Mouse (Mus musculus): ENCODE results near the gene Tmem131.

DNA sequence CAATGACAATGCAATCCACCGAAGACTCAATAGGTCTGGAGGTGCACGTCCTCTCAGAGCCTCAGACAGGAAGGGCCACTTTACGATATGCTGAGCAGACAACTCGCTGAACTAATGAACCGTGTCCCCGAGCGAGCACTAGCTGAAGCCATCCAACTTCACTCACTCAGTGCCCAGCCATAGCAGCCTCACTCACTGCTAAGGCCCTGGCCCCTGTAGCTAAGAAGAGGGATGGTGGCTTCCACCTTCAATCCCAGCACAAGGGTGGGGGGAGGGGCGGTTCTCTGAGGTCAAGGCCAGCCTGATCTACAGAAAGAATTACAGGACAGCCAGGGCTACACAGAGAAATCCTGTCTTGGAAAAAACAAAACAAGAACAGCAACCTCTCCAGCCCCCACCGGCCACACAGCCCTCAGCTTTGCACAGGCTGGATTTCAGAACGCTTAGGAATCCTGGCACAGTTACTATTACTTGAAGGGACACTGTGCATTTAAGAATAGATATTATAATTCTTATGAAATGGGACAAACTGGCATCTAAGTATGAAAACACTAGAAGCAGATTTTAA lies 89.2 kb downstream of the Tmem131 start:
- no peak for TF ChIP-seq CTCF (IDR thresholded peaks at IDR 0.05)
- TF ChIP-seq POLR2A (IDR thresholded peaks at IDR 0.05; ENCODE audit: insufficient read depth, low read depth, low read length), result no peak
- no peak for TF ChIP-seq EP300 (IDR thresholded peaks at IDR 0.05; ENCODE audit: insufficient read depth, low read depth, low read length)
